ENCODE assay signal across 9 mouse cellular contexts in the genomic region with DNA sequence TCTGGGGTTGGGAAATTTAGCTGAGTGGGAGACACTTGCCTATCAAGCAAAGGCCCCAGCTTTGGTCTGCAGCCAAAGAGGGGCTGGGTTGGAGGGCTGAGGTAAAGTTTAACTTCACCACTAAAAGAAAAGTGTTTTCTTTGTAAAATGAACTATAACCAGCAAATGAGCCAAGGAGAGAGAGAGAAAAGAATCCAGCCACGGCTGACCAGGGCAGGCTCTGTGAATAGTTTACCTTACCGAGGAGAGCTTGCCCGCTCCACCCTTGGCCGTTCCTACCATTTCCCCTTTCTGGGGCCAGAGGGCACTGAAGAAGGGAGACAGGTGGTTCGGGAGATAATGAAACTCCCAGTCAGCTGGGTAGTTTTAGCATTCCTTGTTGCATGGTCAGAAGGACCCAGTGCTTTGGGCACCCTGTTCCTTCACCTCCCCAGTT.
A peak's percentile ranks its signal among the peaks of the same experiment; 100 is the strongest.
DNase-seq lines count a peak whose midpoint lies in the region; ATAC-seq and TF ChIP-seq lines count a peak whose summit lies in the region.
"Had no signal": no experiment of that assay in that cellular context is flagged by ENCODE, and none has a peak within 500 bp of the region (broad histone marks: within the 10 kb centered on the region; RNA-seq: fewer than 3 reads in every experiment).

No protein-coding gene starts in this region.

- no peaks in the 10 kb centered on the region for H3K9me3 ChIP-seq in heart, embryonic 16.5 days (replicated peaks; ENCODE audit: control insufficient read depth, low read length)
- H3K9me3 ChIP-seq in liver, embryonic 12.5 days (replicated peaks) = no peaks in the 10 kb centered on the region

- TF ChIP-seq POLR2A in cerebellum, adult 2 months (IDR thresholded peaks at IDR 0.05; ENCODE audit: borderline replicate concordance, insufficient read depth, low read length) = no peak

- 91% methylated on average over 5 of the region's 5 CpGs for WGBS in cerebellum, adult 2 months
- WGBS in heart, embryonic 16.5 days = 31% methylated on average over 5 of the region's 5 CpGs
- WGBS in liver, embryonic 12.5 days (ENCODE audit: insufficient replicate concordance) = 0% methylated on average over 5 of the region's 5 CpGs

- ATAC-seq in heart, embryonic 16.5 days (replicated peaks; ENCODE audit: extremely low read depth, insufficient read depth, low FRiP score) = no peak
- peak; percentile 89 for ATAC-seq in liver, embryonic 12.5 days

- H3K36me3 ChIP-seq in heart, embryonic 16.5 days (ENCODE audit: control insufficient read depth, insufficient read depth) = no peaks in the 10 kb centered on the region
- H3K36me3 ChIP-seq in liver, embryonic 12.5 days = peaks cover 21% of the 10 kb centered on the region

- peak overlapping the region; percentile 29 for H3K4me2 ChIP-seq in heart, embryonic 16.5 days (ENCODE audit: low read depth, low read length)
- peak overlapping the region; percentile 77 for H3K4me2 ChIP-seq in liver, embryonic 12.5 days

- no peak for DNase-seq in cerebellum, adult 2 months
- DNase-seq in cerebellum, adult 8-10 months = no peak
- peak; percentile 55 to 69 for DNase-seq in spleen, postnatal 36 days (ENCODE audit: low spot score in 2 of 2)
- DNase-seq in thymus, postnatal 0 days (ENCODE audit: low spot score) = no peak
- DNase-seq in urinary bladder, postnatal 10 days (ENCODE audit: low spot score) = no peak
- no peak for DNase-seq in cerebellum, postnatal 10 days
- DNase-seq: thymus, postnatal 4 days had no signal

- H3K27ac ChIP-seq in cerebellum, adult 2 months (ENCODE audit: insufficient read depth, low read length) = peak overlapping the region; percentile 39; the same call in 1 of the 2 replicates
- peak overlapping the region; percentile 99 for H3K27ac ChIP-seq in heart, embryonic 16.5 days (ENCODE audit: low read length)
- peak overlapping the region; percentile 98 for H3K27ac ChIP-seq in liver, embryonic 12.5 days

- peaks cover 11% of the 10 kb centered on the region for H3K4me1 ChIP-seq in cerebellum, adult 2 months (ENCODE audit: control insufficient read depth, insufficient read depth, low read length)
- peaks cover 47% of the 10 kb centered on the region for H3K4me1 ChIP-seq in heart, embryonic 16.5 days (ENCODE audit: control insufficient read depth, insufficient read depth, low read length)
- H3K4me1 ChIP-seq in liver, embryonic 12.5 days = peaks cover 91% of the 10 kb centered on the region

- no peak overlapping the region for H3K4me3 ChIP-seq in cerebellum, adult 2 months (replicated peaks; ENCODE audit: insufficient read depth, low read depth, low read length)
- no peak overlapping the region for H3K4me3 ChIP-seq in heart, embryonic 16.5 days (ENCODE audit: low read length)
- H3K4me3 ChIP-seq in liver, embryonic 12.5 days = peak overlapping the region; percentile 46

- H3K9ac ChIP-seq in heart, embryonic 16.5 days (ENCODE audit: low read length) = peak overlapping the region; percentile 55
- H3K9ac ChIP-seq in liver, embryonic 12.5 days = peak overlapping the region; percentile 75

- TF ChIP-seq CTCF in cerebellum, adult 2 months (IDR thresholded peaks at IDR 0.05; ENCODE audit: borderline replicate concordance, insufficient read depth, low read depth, low read length) = no peak

- H3K27me3 ChIP-seq in cerebellum, adult 2 months (ENCODE audit: control insufficient read depth, insufficient read depth, low read length) = no peaks in the 10 kb centered on the region
- H3K27me3 ChIP-seq in heart, embryonic 16.5 days (ENCODE audit: control insufficient read depth, insufficient read depth, low read length) = no peaks in the 10 kb centered on the region
- H3K27me3 ChIP-seq in liver, embryonic 12.5 days (replicated peaks) = no peaks in the 10 kb centered on the region

Comparison
In these comparisons a context has a peak if more than half of its experiments do, and no peak if none do; other contexts are left out.
1. DNase-seq: peak in spleen, postnatal 36 days (2 of 2); none in cerebellum, adult 2 months (0 of 2), cerebellum, adult 8-10 months (single experiment), thymus, postnatal 0 days (single experiment), urinary bladder, postnatal 10 days (single experiment) and cerebellum, postnatal 10 days (0 of 2).
2. H3K27ac ChIP-seq: peak in every context shown above with its lines; median percentile 99 in heart, embryonic 16.5 days; 98 in liver, embryonic 12.5 days; 39 in cerebellum, adult 2 months.